Mouse (Mus musculus) kidney, postnatal 4 days (tissue): ENCODE results near the gene Il1r1.

Source experiments
- DNase-seq, 2 experiments: peaks; one replicate each; pipeline ENCODE4 v3.0.0; 2021; ENCODE audit warnings: mixed read lengths in 2 of 2

Gene Il1r1

GRCm38 (mm10) chr1:40324955-40325702 lies 100.2 kb downstream of the Il1r1 start:
- peak; percentile 14 to 28 for DNase-seq

GRCm38 (mm10) chr1:40325711-40326327 lies 100.9 kb downstream of the Il1r1 start:
- peak; percentile 10 to 26 for DNase-seq

GRCm38 (mm10) chr1:40327604-40328003 lies 102.7 kb downstream of the Il1r1 start:
- no peak for DNase-seq

GRCm38 (mm10) chr1:40329526-40329925 lies 104.6 kb downstream of the Il1r1 start:
- DNase-seq, result no peak

GRCm38 (mm10) chr1:40330181-40330580 lies 105.3 kb downstream of the Il1r1 start:
- DNase-seq, result no peak

- DNase-seq, result no peak
Measured at GRCm38 (mm10) chr1:40339346-40339745, 114.5 kb downstream of the Il1r1 start.

GRCm38 (mm10) chr1:40340102-40340501 lies 115.2 kb downstream of the Il1r1 start:
- no peak for DNase-seq

- no peak for DNase-seq
Measured at GRCm38 (mm10) chr1:40352158-40352903, 127.5 kb downstream of the Il1r1 start.

GRCm38 (mm10) chr1:40352904-40353286 lies 128.0 kb downstream of the Il1r1 start:
- DNase-seq, result no peak

- no peak for DNase-seq
Measured at GRCm38 (mm10) chr1:40354665-40355064, 129.8 kb downstream of the Il1r1 start.

GRCm38 (mm10) chr1:40355431-40355843 lies 130.6 kb downstream of the Il1r1 start:
- no peak for DNase-seq

GRCm38 (mm10) chr1:40355904-40356521 lies 131.1 kb downstream of the Il1r1 start:
- no peak for DNase-seq

GRCm38 (mm10) chr1:40357921-40358320 lies 133.0 kb downstream of the Il1r1 start:
- no peak for DNase-seq

GRCm38 (mm10) chr1:40358351-40358750 lies 133.5 kb downstream of the Il1r1 start:
- DNase-seq, result no peak

GRCm38 (mm10) chr1:40358771-40359181 lies 133.9 kb downstream of the Il1r1 start:
- no peak for DNase-seq

GRCm38 (mm10) chr1:40359731-40360130 lies 134.9 kb downstream of the Il1r1 start:
- no peak for DNase-seq

- DNase-seq, result no peak
Measured at GRCm38 (mm10) chr1:40360969-40361368, 136.1 kb downstream of the Il1r1 start.

GRCm38 (mm10) chr1:40361596-40361995 lies 136.7 kb downstream of the Il1r1 start:
- no peak for DNase-seq

GRCm38 (mm10) chr1:40362784-40363183 lies 137.9 kb downstream of the Il1r1 start:
- DNase-seq, result no peak
